Mouse (Mus musculus) forebrain, embryonic 11.5 days (tissue): ENCODE measurements at regions not wholly inside any gene's neighbourhood (a gene's known extent, or its start where the extent isn't known, plus 50 kb on each side); places are given as distances from the start of the nearest gene placed in this dataset.
A peak's percentile ranks its signal among the peaks of the same experiment; 100 is the strongest.

Experiments
- ATAC-seq: fragments of 200-750 bp; cut with Nextera tagmentation; replicated peaks from 2 replicates; pipeline ENCODE4 v1.8.0; 2017; ENCODE audit warnings: moderate TSS enrichment; ENCODE audit not compliant: low FRiP score
- DNase-seq: peaks from one replicate; pipeline ENCODE4 v3.0.0-alpha.2; 2017; ENCODE audit warnings: low spot score
- H3K27ac ChIP-seq: fragments of 300-500 bp; sonication (generic); 2 replicates; pipeline ENCODE4 v1.5.1; 2014; ENCODE audit warnings: low read depth, low read length
- H3K27me3 ChIP-seq: fragments of 300-500 bp; sonication (generic); 2 replicates; pipeline ENCODE4 v1.6.1; 2014; ENCODE audit warnings: mild to moderate bottlenecking, low read length, mixed read lengths; ENCODE audit not compliant: control insufficient read depth, insufficient read depth
- H3K36me3 ChIP-seq: fragments of 300-500 bp; sonication (generic); 2 replicates; pipeline ENCODE4 v1.6.1; 2014; ENCODE audit warnings: mild to moderate bottlenecking, low read length, moderate library complexity, mixed read lengths; ENCODE audit not compliant: control insufficient read depth, insufficient read depth
- H3K4me1 ChIP-seq: fragments of 300-500 bp; sonication (generic); replicated peaks from 2 replicates; pipeline ENCODE4 v1.6.1; 2014; ENCODE audit warnings: low read length, mixed read lengths; ENCODE audit not compliant: control insufficient read depth, insufficient read depth
- H3K4me2 ChIP-seq: fragments of 300-500 bp; sonication (generic); 2 replicates; pipeline ENCODE4 v1.6.1; 2014; ENCODE audit warnings: low read depth, mild to moderate bottlenecking, low read length, moderate library complexity, mixed read lengths; ENCODE audit not compliant: severe bottlenecking
- H3K4me3 ChIP-seq: fragments of 300-500 bp; sonication (generic); 2 replicates; pipeline ENCODE4 v1.5.1; 2014; ENCODE audit warnings: low read depth, low read length
- H3K9ac ChIP-seq: fragments of 300-500 bp; sonication (generic); 2 replicates; pipeline ENCODE4 v1.6.1; 2014; ENCODE audit warnings: low read length
- H3K9me3 ChIP-seq: fragments of 300-500 bp; sonication (generic); 2 replicates; pipeline ENCODE4 v1.6.1; 2016; ENCODE audit warnings: low read length, mixed read lengths; ENCODE audit not compliant: control insufficient read depth
- WGBS: fragments of 180-500 bp; shearing (Covaris S2); extraction: QIAGEN DNeasy Blood & Tissue Kit; methylation state at CpG from one replicate; pipeline ENCODE4 v1.1.7; 2014; 5-methylcytosine and 5-hydroxymethylcytosine counted together

DNA sequence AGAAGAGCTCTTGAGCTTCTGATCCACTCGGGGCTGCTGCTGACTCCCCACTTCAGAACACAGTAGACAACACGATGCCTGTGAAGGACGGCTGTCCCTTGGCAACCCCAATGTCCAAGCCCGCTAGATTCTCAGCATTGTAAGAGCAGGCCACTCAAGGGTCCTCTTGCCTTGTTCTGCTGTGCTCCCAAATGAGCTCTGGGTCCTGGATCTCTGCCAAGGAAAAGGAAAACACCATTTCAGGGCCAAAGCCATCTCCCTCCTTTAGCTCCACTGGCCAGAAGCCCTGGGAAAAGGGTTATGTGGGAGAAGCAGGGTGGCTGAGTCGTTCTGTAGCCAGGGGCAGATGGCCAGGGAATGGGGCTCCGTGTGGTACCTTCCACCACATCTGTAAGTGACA lies 241.3 kb upstream of the Prok2 start:
- H3K9ac ChIP-seq = no peak overlapping the region
- no peaks in the 10 kb centered on the region for H3K9me3 ChIP-seq

DNA sequence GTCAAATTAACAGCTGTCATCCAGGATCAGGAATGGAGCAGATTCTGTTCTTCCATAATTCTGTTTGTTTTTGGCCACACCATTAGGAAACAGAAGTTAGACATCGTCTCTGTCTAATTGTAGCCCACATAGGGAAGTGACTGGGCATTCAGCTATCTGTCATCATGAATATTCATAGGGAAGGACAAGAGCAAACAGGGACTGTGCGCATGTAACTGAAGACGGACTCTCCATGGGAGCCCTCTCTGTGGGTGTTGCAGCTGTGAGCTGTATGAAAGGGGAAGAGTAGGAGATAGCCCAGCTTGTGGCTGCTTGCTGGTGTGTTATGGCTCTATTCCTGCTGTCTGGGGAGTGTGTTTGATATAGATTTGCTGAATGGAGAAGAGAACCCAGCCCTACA lies 238.3 kb upstream of the Prok2 start:
- Histone ChIP-seq H3K4me2 (no peak overlapping the region), H3K9me3 (no peaks in the 10 kb centered on the region), H3K4me1 (no peaks in the 10 kb centered on the region), H3K27ac (no peak overlapping the region), H3K9ac (no peak overlapping the region), H3K27me3 (no peaks in the 10 kb centered on the region), H3K4me3 (no peak overlapping the region), H3K36me3 (no peaks in the 10 kb centered on the region)
- 79% methylated on average over 3 of the region's 3 CpGs for WGBS
- ATAC-seq (no peak), DNase-seq (no peak)

More for the DNA sequence above, 241.3 kb upstream of the Prok2 start:
- Histone ChIP-seq H3K36me3 (no peaks in the 10 kb centered on the region), H3K27me3 (no peaks in the 10 kb centered on the region), H3K27ac (no peak overlapping the region), H3K4me2 (no peak overlapping the region), H3K4me3 (no peak overlapping the region), H3K4me1 (no peaks in the 10 kb centered on the region)
- WGBS = 92% methylated on average over 6 of the region's 6 CpGs
- DNase-seq = no peak
- ATAC-seq = no peak

DNA sequence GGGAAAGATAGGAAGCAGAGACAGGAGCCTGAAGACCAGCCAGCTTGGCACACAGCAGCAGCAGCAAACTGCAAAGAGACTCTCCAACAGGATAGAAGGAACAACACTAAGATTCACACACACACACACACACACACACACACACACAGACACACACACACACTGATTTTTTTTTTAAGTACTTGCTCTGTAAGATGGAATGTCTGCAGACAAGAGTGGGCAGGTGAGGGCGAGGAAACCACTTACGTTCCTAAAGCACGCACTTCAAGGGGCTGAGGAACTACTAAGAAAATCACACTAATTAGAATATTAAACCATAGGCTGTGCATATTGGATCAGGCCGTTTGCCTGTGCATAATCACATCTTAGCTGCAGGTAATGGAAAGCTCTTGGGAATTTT lies 237.8 kb upstream of the Prok2 start:
- WGBS = 83% methylated on average over 4 of the region's 4 CpGs

DNA sequence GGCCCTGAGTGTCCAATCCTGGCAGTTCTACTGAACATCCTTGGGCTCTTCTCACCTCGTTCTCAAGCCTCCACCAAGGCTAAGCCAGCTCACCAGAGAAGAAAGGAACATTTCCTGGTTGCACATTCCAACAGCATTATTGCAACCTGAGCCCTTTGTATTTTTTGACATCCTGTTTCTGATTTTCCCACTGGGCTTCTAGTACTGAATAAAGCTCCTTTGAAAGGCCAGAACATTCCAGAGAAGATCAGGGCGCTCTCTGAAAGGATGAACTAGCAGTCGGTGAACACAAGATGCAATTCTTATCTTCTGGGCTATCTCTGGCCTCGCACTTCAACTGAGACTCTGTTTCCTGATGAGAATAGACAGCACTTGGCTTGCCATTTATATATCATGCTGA lies 233.2 kb upstream of the Prok2 start:
- WGBS = 28% methylated on average over 4 of the region's 4 CpGs
- Histone ChIP-seq H3K9me3 (no peaks in the 10 kb centered on the region), H3K27ac (no peak overlapping the region), H3K36me3 (no peaks in the 10 kb centered on the region), H3K4me2 (no peak overlapping the region), H3K9ac (no peak overlapping the region), H3K4me1 (no peaks in the 10 kb centered on the region), H3K4me3 (no peak overlapping the region), H3K27me3 (no peaks in the 10 kb centered on the region)
- ATAC-seq (no peak), DNase-seq (no peak)

More for the DNA sequence above, 237.8 kb upstream of the Prok2 start:
- Histone ChIP-seq H3K4me1 (no peaks in the 10 kb centered on the region), H3K4me3 (no peak overlapping the region), H3K27me3 (no peaks in the 10 kb centered on the region), H3K27ac (no peak overlapping the region), H3K36me3 (no peaks in the 10 kb centered on the region), H3K9ac (no peak overlapping the region), H3K4me2 (no peak overlapping the region), H3K9me3 (no peaks in the 10 kb centered on the region)
- ATAC-seq = no peak
- DNase-seq = no peak

DNA sequence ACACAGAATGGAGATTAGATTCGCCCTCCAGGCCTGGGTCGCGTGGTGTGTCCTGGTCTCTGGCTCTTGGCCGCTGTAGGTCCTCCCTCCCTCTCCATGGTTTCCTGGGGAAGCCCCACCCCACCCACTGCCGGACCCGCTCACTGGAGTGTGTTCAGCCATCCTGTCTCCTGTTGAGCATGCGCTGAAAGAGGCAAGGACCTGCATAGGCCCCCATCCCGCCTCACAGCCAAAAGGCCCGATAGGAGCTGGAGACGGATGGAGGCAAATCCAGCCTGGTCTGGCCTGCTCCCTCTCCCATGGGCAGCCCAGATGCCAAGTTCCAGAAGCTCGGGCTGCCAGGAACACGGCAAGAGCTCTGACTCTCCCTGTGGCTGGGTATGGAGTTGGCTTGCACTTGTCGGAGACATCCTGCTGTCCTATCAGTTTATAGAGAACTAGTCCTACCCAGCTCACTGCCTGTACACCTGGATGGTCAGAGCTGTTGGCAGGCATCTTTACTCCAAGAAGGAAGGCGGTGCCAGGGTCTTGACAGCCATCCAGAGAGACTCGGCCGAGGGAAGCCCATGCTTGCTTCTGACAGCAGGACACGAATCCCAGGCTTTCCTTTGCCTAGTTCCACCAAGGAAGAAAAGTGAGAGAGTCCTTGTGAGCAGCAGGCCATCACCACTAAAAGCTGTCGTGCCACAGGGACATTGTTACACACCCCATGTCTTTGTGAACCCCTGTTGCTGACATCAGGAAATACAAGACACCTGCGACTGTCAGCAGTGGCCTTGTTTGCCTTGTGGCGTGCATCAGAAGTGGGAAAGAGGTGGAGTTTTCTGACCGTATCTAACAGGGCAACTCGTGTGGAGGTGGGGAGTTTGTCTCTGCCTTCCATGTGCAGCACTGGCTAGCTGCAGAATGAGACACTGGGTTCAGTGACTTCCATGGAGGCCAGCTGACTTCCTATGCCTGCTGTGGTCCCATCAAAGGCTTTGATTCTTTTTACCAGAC lies 228.9 kb upstream of the Prok2 start:
- DNase-seq = no peak
- 71% methylated on average over 22 of the region's 22 CpGs for WGBS
- Histone ChIP-seq H3K4me1 (no peaks in the 10 kb centered on the region), H3K4me2 (no peak overlapping the region), H3K9ac (no peak overlapping the region), H3K27ac (no peak overlapping the region), H3K36me3 (no peaks in the 10 kb centered on the region), H3K9me3 (no peaks in the 10 kb centered on the region), H3K27me3 (no peaks in the 10 kb centered on the region), H3K4me3 (no peak overlapping the region)
- ATAC-seq = peak; percentile 24; the same call in 1 of the 2 replicates

DNA sequence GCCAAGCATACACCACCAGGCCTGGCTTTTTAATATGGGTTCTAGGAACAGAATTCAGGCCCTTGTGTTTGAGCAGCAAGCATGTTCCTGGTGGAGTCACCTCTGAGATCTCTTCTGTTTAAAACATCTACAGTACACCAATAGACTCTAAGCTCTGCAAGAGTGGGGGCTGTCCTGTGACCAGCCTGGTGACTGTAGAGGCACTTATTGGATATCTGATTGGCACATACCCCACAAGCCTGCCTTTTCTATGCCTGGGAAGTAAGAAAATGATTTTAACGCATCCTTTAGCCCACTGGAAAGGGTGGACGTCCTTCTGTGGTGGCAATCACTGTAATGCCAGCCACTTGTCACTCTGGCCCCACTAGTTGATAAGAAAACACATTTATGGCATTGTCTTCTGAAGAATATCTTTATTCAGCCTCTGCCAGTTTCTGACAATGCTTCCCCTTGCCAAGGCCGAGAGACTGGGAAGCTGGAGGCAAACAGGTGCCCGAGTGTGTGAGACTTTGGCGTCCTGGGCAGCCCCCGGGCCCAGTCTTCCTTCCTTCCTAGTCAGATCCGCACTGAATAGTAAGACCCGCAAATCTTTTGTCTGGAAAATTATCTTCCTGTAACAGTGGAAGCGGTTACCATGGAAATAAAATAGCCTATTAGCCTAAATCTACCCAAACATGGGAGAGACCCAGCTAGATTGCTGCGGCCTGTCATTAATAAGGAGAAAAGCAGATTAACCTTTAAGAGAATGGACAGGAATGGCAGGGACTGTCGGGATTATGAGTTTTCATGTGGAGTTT lies 228.0 kb upstream of the Prok2 start:
- Histone ChIP-seq H3K27ac (no peak overlapping the region), H3K9me3 (no peaks in the 10 kb centered on the region), H3K36me3 (no peaks in the 10 kb centered on the region), H3K4me1 (no peaks in the 10 kb centered on the region), H3K4me3 (no peak overlapping the region), H3K27me3 (no peaks in the 10 kb centered on the region), H3K4me2 (no peak overlapping the region), H3K9ac (no peak overlapping the region)
- no peak for DNase-seq
- 54% methylated on average over 11 of the region's 11 CpGs for WGBS
- peak; percentile 15; the same call in 1 of the 2 replicates for ATAC-seq

- DNase-seq = no peak
Observed at GRCm38 (mm10) chr6:99950811-99951210, 224.6 kb upstream of the Prok2 start.

GRCm38 (mm10) chr6:99946917-99947316 lies 220.7 kb upstream of the Prok2 start:
- Histone ChIP-seq H3K36me3 (no peaks in the 10 kb centered on the region), H3K9me3 (no peaks in the 10 kb centered on the region), H3K4me2 (no peak overlapping the region), H3K4me3 (no peak overlapping the region), H3K27ac (no peak overlapping the region), H3K9ac (no peak overlapping the region), H3K27me3 (no peaks in the 10 kb centered on the region), H3K4me1 (no peaks in the 10 kb centered on the region)
- 61% methylated on average over 2 of the region's 2 CpGs for WGBS
- DNase-seq = no peak
- ATAC-seq = no peak

More at GRCm38 (mm10) chr6:99950811-99951210, 224.6 kb upstream of the Prok2 start:
- no peak for ATAC-seq
- Histone ChIP-seq H3K4me1 (no peaks in the 10 kb centered on the region), H3K4me3 (no peak overlapping the region), H3K27ac (no peak overlapping the region), H3K4me2 (no peak overlapping the region), H3K9ac (no peak overlapping the region), H3K36me3 (no peaks in the 10 kb centered on the region), H3K27me3 (no peaks in the 10 kb centered on the region), H3K9me3 (no peaks in the 10 kb centered on the region)
- WGBS = 92% methylated on average over 8 of the region's 8 CpGs
